Mouse (Mus musculus) intestine, postnatal 0 days (tissue): ENCODE measurements around the gene Aldh3a2. TPM values are rescaled to one million over a fixed set of nuclear protein-coding genes. Genes with fewer than 3 reads are reported as not detected.
A peak's percentile ranks its signal among the peaks of the same experiment; 100 is the strongest.

ENCODE experiments used
- ATAC-seq: fragments of 200-750 bp; cut with Nextera tagmentation; 2 replicates; pipeline ENCODE4 v1.8.0; 2017; ENCODE audit warnings: mild to moderate bottlenecking, moderate TSS enrichment, moderate library complexity
- H3K27ac ChIP-seq: fragments of 300-500 bp; sonication (generic); 2 replicates; pipeline ENCODE4 v1.5.1; 2014; ENCODE audit warnings: mild to moderate bottlenecking, low read depth, low read length, moderate library complexity
- H3K27me3 ChIP-seq: fragments of 300-500 bp; sonication (generic); replicated peaks from 2 replicates; pipeline ENCODE4 v1.6.1; 2014; ENCODE audit warnings: low read length, mixed read lengths; ENCODE audit not compliant: control insufficient read depth, insufficient read depth
- H3K36me3 ChIP-seq: fragments of 300-500 bp; sonication (generic); 2 replicates; pipeline ENCODE4 v1.6.1; 2014; ENCODE audit warnings: mild to moderate bottlenecking, moderate library complexity; ENCODE audit not compliant: control insufficient read depth, insufficient read depth
- H3K4me1 ChIP-seq: fragments of 300-500 bp; sonication (generic); replicated peaks from 2 replicates; pipeline ENCODE4 v1.6.1; 2014; ENCODE audit warnings: antibody characterized with exemption, low read length, mixed read lengths; ENCODE audit not compliant: control insufficient read depth, insufficient read depth
- H3K4me2 ChIP-seq: fragments of 300-500 bp; sonication (generic); replicated peaks from 2 replicates; pipeline ENCODE4 v1.6.1; 2014; ENCODE audit warnings: low read depth, mild to moderate bottlenecking, moderate library complexity
- H3K4me3 ChIP-seq: fragments of 300-500 bp; sonication (generic); 2 replicates; pipeline ENCODE4 v1.5.1; 2014; ENCODE audit warnings: low read depth, low read length
- H3K9ac ChIP-seq: fragments of 300-500 bp; sonication (generic); 2 replicates; pipeline ENCODE4 v1.6.1; 2014; ENCODE audit warnings: mild to moderate bottlenecking, low read depth, low read length
- H3K9me3 ChIP-seq: fragments of 300-500 bp; sonication (generic); 2 replicates; pipeline ENCODE4 v1.6.1; 2016; ENCODE audit warnings: mixed run types; ENCODE audit not compliant: control insufficient read depth
- CTCF ChIP-seq: sonication (generic); IDR thresholded peaks from 2 replicates; pipeline ENCODE4 v1.5.1; 2016; ENCODE audit warnings: low read depth, mild to moderate bottlenecking, control low read depth, antibody characterized with exemption, moderate library complexity
- WGBS: fragments of 180-500 bp; shearing (Covaris S2); extraction: QIAGEN DNeasy Blood & Tissue Kit; methylation state at CpG from one replicate; pipeline ENCODE4 v1.1.7; 2014; 5-methylcytosine and 5-hydroxymethylcytosine counted together
- polyA plus RNA-seq: library from polyadenylated mRNA; unstranded; fragments of >200 nt; fragmentation: Nextera tagmentation; extraction: Ambion mirVana; gene quantifications from 2 replicates; pipeline ENCODE4 v1.2.1, GENCODE M21; 2015

Gene Aldh3a2
- polyA plus RNA-seq, 1 experiment from 2014 or later = 63.1 TPM

DNA sequence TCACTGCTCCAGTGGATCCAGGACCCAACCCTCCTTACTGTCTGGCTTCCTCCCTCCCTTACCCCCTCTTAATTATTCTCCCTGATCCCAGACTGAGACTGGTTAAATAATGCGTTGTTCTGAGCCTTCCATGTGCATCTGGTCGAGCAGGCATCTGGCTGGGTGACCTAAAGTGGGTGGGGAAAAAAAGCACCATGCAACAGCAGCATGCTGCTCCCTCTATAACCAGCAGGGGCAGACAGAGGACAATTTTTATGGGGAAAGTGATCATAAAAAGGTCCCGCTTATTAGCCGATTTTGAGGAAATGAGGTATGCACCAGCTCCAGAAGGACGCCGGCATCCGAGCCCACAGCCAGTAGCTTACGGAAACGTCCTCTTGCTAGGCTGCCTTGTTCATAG, 35.9 kb downstream of the Aldh3a2 start:
- peak overlapping the region; percentile 43 for H3K4me2 ChIP-seq
- no peaks in the 10 kb centered on the region for H3K9me3 ChIP-seq
- no peak overlapping the region for H3K27ac ChIP-seq
- no peak overlapping the region for H3K4me3 ChIP-seq
- H3K4me1 ChIP-seq = no peaks in the 10 kb centered on the region
- no peak overlapping the region for H3K9ac ChIP-seq
- 2% methylated on average over 9 of the region's 9 CpGs for WGBS
- peak; percentile 88 for TF ChIP-seq CTCF
- no peaks in the 10 kb centered on the region for H3K27me3 ChIP-seq
- no peaks in the 10 kb centered on the region for H3K36me3 ChIP-seq
- peak; percentile 63 for ATAC-seq

- TF ChIP-seq CTCF = 0 out of 2 replicates have a peak, but pooled peaks have one; percentile 3
- 75% methylated on average over 3 of the region's 3 CpGs for whole genome bisulfite sequencing
- no peak overlapping the region for H3K27ac ChIP-seq
- no peak overlapping the region for H3K9ac ChIP-seq
- H3K4me2 ChIP-seq = no peak overlapping the region
- H3K4me3 ChIP-seq = no peak overlapping the region
- H3K4me1 ChIP-seq = no peaks in the 10 kb centered on the region
- no peaks in the 10 kb centered on the region for H3K9me3 ChIP-seq
- H3K36me3 ChIP-seq = no peaks in the 10 kb centered on the region
- no peaks in the 10 kb centered on the region for H3K27me3 ChIP-seq
- ATAC-seq = no peak
Observed at GRCm38 (mm10) chr11:61228406-61228805, 38.9 kb downstream of the Aldh3a2 start.

DNA sequence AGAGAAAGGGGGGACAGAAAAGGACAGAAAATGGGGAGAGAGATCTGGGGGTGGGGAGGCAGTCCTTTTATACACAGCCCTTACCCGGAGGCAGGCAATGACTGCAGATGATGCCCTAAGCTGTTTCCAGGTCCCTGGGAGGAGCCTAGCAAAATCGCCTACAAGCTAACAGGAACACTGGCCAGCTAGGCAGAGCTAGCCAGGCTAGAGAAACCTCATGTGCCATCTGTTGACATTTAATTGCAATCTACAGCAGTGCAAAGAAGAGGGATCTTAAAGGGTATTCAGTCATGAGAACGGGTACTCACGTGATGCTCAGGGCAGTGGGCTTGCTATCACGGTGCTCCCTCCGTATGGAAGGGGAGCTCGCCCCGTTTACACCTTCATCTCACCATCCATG, 39.4 kb downstream of the Aldh3a2 start:
- Histone ChIP-seq H3K4me2 (no peak overlapping the region), H3K36me3 (no peaks in the 10 kb centered on the region), H3K27ac (no peak overlapping the region), H3K4me3 (no peak overlapping the region), H3K9ac (no peak overlapping the region), H3K4me1 (no peaks in the 10 kb centered on the region), H3K27me3 (no peaks in the 10 kb centered on the region), H3K9me3 (no peaks in the 10 kb centered on the region)
- ATAC-seq = no peak
- no peak for TF ChIP-seq CTCF
- WGBS = 82% methylated on average over 8 of the region's 8 CpGs

- 73% methylated on average over 6 of the region's 6 CpGs for WGBS
- no peak for ATAC-seq
Observed at GRCm38 (mm10) chr11:61225941-61226412, 41.3 kb downstream of the Aldh3a2 start.

DNA sequence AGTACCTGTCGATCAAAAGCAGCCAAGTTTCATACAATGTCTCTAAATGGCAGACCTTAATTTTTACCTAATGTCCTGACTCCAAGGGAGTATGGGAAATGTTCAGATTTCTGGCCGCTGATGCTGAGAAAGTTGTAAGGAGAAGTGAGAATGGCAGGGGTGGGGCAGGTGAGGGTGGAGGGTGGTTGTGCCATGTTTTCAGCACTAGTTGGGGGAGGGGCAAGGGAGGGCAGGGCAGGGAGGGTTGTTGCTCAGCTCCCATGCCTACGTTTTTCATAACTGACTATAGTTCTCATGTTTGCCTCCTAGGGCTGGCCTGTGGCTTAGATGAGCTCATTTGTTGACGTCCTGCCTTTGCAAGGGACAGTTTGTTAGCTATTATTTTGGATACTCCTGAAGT, 41.8 kb downstream of the Aldh3a2 start:
- no peaks in the 10 kb centered on the region for H3K36me3 ChIP-seq
- TF ChIP-seq CTCF = no peak
- no peak overlapping the region for H3K4me2 ChIP-seq
- H3K27ac ChIP-seq = no peak overlapping the region
- no peaks in the 10 kb centered on the region for H3K27me3 ChIP-seq
- no peak overlapping the region for H3K9ac ChIP-seq
- H3K4me1 ChIP-seq = no peaks in the 10 kb centered on the region
- no peak overlapping the region for H3K4me3 ChIP-seq
- no peaks in the 10 kb centered on the region for H3K9me3 ChIP-seq
- ATAC-seq = no peak
- 69% methylated on average over 4 of the region's 4 CpGs for WGBS

More at GRCm38 (mm10) chr11:61225941-61226412, 41.3 kb downstream of the Aldh3a2 start:
- no peaks in the 10 kb centered on the region for H3K36me3 ChIP-seq
- H3K4me2 ChIP-seq = no peak overlapping the region
- H3K4me3 ChIP-seq = no peak overlapping the region
- no peaks in the 10 kb centered on the region for H3K9me3 ChIP-seq
- H3K4me1 ChIP-seq = no peaks in the 10 kb centered on the region
- no peaks in the 10 kb centered on the region for H3K27me3 ChIP-seq
- H3K27ac ChIP-seq = no peak overlapping the region
- no peak overlapping the region for H3K9ac ChIP-seq
- TF ChIP-seq CTCF = no peak

- WGBS = 79% methylated on average over 10 of the region's 10 CpGs
- ATAC-seq = no peak
- H3K27ac ChIP-seq = no peak overlapping the region
- TF ChIP-seq CTCF = no peak
- no peak overlapping the region for H3K9ac ChIP-seq
- no peaks in the 10 kb centered on the region for H3K9me3 ChIP-seq
- H3K4me3 ChIP-seq = no peak overlapping the region
- H3K4me2 ChIP-seq = no peak overlapping the region
- no peaks in the 10 kb centered on the region for H3K27me3 ChIP-seq
- H3K36me3 ChIP-seq = no peaks in the 10 kb centered on the region
- H3K4me1 ChIP-seq = no peaks in the 10 kb centered on the region
Observed at GRCm38 (mm10) chr11:61224907-61225306, 42.4 kb downstream of the Aldh3a2 start.

DNA sequence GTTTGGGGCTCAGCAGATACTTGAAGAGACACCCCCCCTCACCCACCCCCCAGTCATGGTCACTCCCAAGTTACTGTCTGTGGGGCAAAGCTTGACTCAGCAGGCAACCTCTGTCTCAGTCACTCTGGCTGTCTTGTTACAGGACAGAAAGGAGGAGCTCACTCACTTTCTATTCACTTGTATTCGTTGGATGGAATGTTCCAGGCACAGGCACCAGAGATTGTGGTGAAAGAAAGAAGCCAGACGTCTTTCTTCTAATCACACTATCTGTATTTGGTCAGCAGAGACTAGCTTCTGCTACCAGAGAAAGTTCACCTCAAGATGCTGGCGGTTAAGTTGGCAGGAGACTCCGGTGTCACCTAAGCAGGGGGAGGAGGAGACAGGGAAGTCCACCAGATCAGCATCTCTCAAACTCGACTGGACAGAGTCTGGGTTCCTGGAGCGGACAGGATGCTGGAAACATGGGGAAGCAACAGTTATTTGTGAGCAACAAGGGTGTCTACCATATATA, 43.0 kb downstream of the Aldh3a2 start:
- Histone ChIP-seq H3K4me1 (no peaks in the 10 kb centered on the region), H3K4me2 (no peak overlapping the region), H3K27ac (no peak overlapping the region), H3K4me3 (no peak overlapping the region), H3K9ac (no peak overlapping the region), H3K9me3 (no peaks in the 10 kb centered on the region), H3K36me3 (no peaks in the 10 kb centered on the region), H3K27me3 (no peaks in the 10 kb centered on the region)
- WGBS = 64% methylated on average over 6 of the region's 6 CpGs
- TF ChIP-seq CTCF = no peak
- no peak for ATAC-seq
